Mouse (Mus musculus): ENCODE measurements around the gene Krtap28-13. TPM values are rescaled to one million over a fixed set of nuclear protein-coding genes. Genes with fewer than 3 reads are reported as not detected.

The Krtap28-13 gene
- total and polyA plus RNA-seq, 3 experiments = not detected

- no peak for DNase-seq
- TF ChIP-seq POLR2A (IDR thresholded peaks at IDR 0.05; ENCODE audit: insufficient read depth, low read depth, low read length) = no peak
- no peak for TF ChIP-seq EP300 (IDR thresholded peaks at IDR 0.05; ENCODE audit: insufficient read depth, low read depth, low read length)
- no peak for TF ChIP-seq CTCF (IDR thresholded peaks at IDR 0.05)
- peaks cover 3% of the 10 kb centered on the region; the same call in 1 of the 2 replicates for H3K4me1 ChIP-seq (ENCODE audit: control insufficient read depth, insufficient read depth, low read length)
- no peaks in the 10 kb centered on the region for H3K36me3 ChIP-seq (ENCODE audit: control insufficient read depth, insufficient read depth, low read length)
- H3K27ac ChIP-seq = no peak overlapping the region
- intact Hi-C loops (cut with DNase I) = no loop called here
- no peak overlapping the region for H3K4me3 ChIP-seq
- no peak overlapping the region for H3K9ac ChIP-seq (ENCODE audit: low read depth, low read length)
- 60% methylated on average over 1 of the region's 1 CpGs for WGBS
- no peaks in the 10 kb centered on the region for H3K79me2 ChIP-seq (replicated peaks; ENCODE audit: control insufficient read depth, insufficient read depth, low read length)
- H3K27me3 ChIP-seq (ENCODE audit: control insufficient read depth, insufficient read depth, low read length) = no peaks in the 10 kb centered on the region
These were observed 2.2 kb upstream of the Krtap28-13 start for GRCm38 (mm10) chr1:83058481-83058880.

DNA sequence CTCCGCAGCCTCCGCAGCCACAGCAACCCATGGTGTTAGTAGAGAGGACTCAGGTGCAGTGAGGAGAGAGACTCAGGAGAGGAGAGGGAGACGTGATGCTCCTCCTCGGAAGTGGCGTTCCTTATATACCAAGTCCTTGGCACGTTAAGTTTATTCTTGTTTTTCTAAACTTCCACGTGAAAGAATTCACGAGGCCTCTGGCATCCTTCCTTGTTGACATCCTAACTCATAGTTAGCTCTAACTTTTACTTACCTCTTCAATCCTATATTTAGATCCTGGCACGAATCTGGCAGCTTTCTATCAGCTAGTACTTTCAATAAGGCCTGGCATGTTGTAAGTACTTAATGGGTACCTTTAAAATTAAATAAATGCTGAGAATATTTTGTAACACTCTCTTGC, 1.5 kb upstream of the Krtap28-13 start, which contains the start of gene A030005K14Rik:
Gene A030005K14Rik, minus strand, starts transcription at position 101 of the 400 bp plus-strand sequence.
- H3K9ac ChIP-seq (ENCODE audit: low read depth, low read length) = no peak within 1 kb of the TSS

GRCm38 (mm10) chr1:83064851-83065250, 4.1 kb downstream of the Krtap28-13 start:
- Histone ChIP-seq H3K4me1 (ENCODE audit: control insufficient read depth, insufficient read depth, low read length) (peaks cover 3% of the 10 kb centered on the region; the same call in 1 of the 2 replicates), H3K36me3 (ENCODE audit: control insufficient read depth, insufficient read depth, low read length) (no peaks in the 10 kb centered on the region), H3K27ac (no peak overlapping the region), H3K9ac (ENCODE audit: low read depth, low read length) (no peak overlapping the region), H3K27me3 (ENCODE audit: control insufficient read depth, insufficient read depth, low read length) (no peaks in the 10 kb centered on the region), H3K79me2 (replicated peaks; ENCODE audit: control insufficient read depth, insufficient read depth, low read length) (no peaks in the 10 kb centered on the region), H3K4me3 (no peak overlapping the region)
- no peak for DNase-seq
- TF ChIP-seq EP300 (IDR thresholded peaks at IDR 0.05; ENCODE audit: insufficient read depth, low read depth, low read length) = no peak
- TF ChIP-seq CTCF (IDR thresholded peaks at IDR 0.05) = peak; percentile 79
- 18% methylated on average over 3 of the region's 3 CpGs for WGBS
- intact Hi-C loops (cut with DNase I) = loop anchor here (5.0 kb wide), 2 partner anchors 122 to 652 kb away; no protein-coding TSS in a partner anchor

More for the DNA sequence above, 1.5 kb upstream of the Krtap28-13 start, which contains the start of gene A030005K14Rik:
- no peak for DNase-seq
- H3K4me3 ChIP-seq = no peak within 1 kb of the TSS
- H3K4me1 ChIP-seq (ENCODE audit: control insufficient read depth, insufficient read depth, low read length) = peaks cover 3% of the 10 kb centered on the region; the same call in 1 of the 2 replicates
- TF ChIP-seq CTCF (IDR thresholded peaks at IDR 0.05) = no peak
- TF ChIP-seq POLR2A (IDR thresholded peaks at IDR 0.05; ENCODE audit: insufficient read depth, low read depth, low read length) = no peak
- no peak for TF ChIP-seq EP300 (IDR thresholded peaks at IDR 0.05; ENCODE audit: insufficient read depth, low read depth, low read length)
- no peaks in the 10 kb centered on the region for H3K36me3 ChIP-seq (ENCODE audit: control insufficient read depth, insufficient read depth, low read length)
- no peaks in the 10 kb centered on the region for H3K79me2 ChIP-seq (replicated peaks; ENCODE audit: control insufficient read depth, insufficient read depth, low read length)
- 65% methylated on average over 9 of the region's 9 CpGs for WGBS
- intact Hi-C loops (cut with DNase I) = no loop called here
- no peak within 1 kb of the TSS for H3K27ac ChIP-seq
- no peaks in the 10 kb centered on the region for H3K27me3 ChIP-seq (ENCODE audit: control insufficient read depth, insufficient read depth, low read length)

GRCm38 (mm10) chr1:83066577-83066976, 5.8 kb downstream of the Krtap28-13 start:
- no peak for DNase-seq
- 87% methylated on average over 4 of the region's 4 CpGs for WGBS
- Histone ChIP-seq H3K9ac (ENCODE audit: low read depth, low read length) (no peak overlapping the region), H3K4me1 (ENCODE audit: control insufficient read depth, insufficient read depth, low read length) (no peaks in the 10 kb centered on the region), H3K27me3 (ENCODE audit: control insufficient read depth, insufficient read depth, low read length) (no peaks in the 10 kb centered on the region), H3K4me3 (no peak overlapping the region), H3K27ac (no peak overlapping the region), H3K36me3 (ENCODE audit: control insufficient read depth, insufficient read depth, low read length) (no peaks in the 10 kb centered on the region), H3K79me2 (replicated peaks; ENCODE audit: control insufficient read depth, insufficient read depth, low read length) (no peaks in the 10 kb centered on the region)
- intact Hi-C loops (cut with DNase I) = no loop called here
- TF ChIP-seq POLR2A (IDR thresholded peaks at IDR 0.05; ENCODE audit: insufficient read depth, low read depth, low read length) (no peak), CTCF (IDR thresholded peaks at IDR 0.05) (no peak), EP300 (IDR thresholded peaks at IDR 0.05; ENCODE audit: insufficient read depth, low read depth, low read length) (no peak)

GRCm38 (mm10) chr1:83067205-83067604, 6.5 kb downstream of the Krtap28-13 start:
- WGBS = 88% methylated on average over 10 of the region's 10 CpGs
- Histone ChIP-seq H3K27me3 (ENCODE audit: control insufficient read depth, insufficient read depth, low read length) (no peaks in the 10 kb centered on the region), H3K27ac (no peak overlapping the region), H3K4me3 (no peak overlapping the region), H3K4me1 (ENCODE audit: control insufficient read depth, insufficient read depth, low read length) (no peaks in the 10 kb centered on the region), H3K36me3 (ENCODE audit: control insufficient read depth, insufficient read depth, low read length) (no peaks in the 10 kb centered on the region), H3K79me2 (replicated peaks; ENCODE audit: control insufficient read depth, insufficient read depth, low read length) (no peaks in the 10 kb centered on the region), H3K9ac (ENCODE audit: low read depth, low read length) (no peak overlapping the region)
- DNase-seq = no peak
- intact Hi-C loops (cut with DNase I) = no loop called here
- TF ChIP-seq POLR2A (IDR thresholded peaks at IDR 0.05; ENCODE audit: insufficient read depth, low read depth, low read length) = no peak
- TF ChIP-seq EP300 (IDR thresholded peaks at IDR 0.05; ENCODE audit: insufficient read depth, low read depth, low read length) = no peak
- no peak for TF ChIP-seq CTCF (IDR thresholded peaks at IDR 0.05)

DNA sequence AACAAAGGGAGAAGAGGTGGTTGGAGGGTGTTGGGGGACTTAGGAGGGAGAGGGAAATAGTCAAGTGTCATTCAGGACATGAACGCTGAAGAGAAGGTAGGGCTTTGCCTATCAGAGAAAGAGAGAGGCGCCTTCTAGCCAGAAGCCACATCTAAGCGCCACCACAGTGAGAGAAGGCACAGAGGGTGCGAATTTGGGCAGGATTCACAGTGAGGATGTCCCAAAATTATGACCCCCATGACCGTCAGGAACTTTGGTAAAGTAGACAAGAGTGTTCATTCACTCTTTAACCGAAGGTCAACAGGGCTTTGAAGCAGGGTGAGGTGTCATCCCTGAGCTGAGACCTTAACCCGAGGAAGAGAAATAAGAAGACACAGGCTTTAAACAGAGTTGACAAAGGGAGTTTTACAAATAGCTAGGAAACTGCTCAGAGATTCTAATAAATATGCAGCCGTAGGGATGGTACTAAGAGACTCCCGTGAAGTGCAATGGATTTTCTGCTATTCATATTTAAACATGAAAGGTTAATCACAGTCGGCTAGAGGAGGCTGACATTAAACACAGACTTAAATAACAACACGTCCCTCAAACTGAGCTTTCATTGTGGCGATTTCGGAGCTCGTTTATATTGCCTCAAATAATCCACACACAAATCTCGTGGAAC, 14.9 kb downstream of the Krtap28-13 start:
- no peak for TF ChIP-seq EP300 (IDR thresholded peaks at IDR 0.05; ENCODE audit: insufficient read depth, low read depth, low read length)
- no peak for TF ChIP-seq CTCF (IDR thresholded peaks at IDR 0.05)
- TF ChIP-seq POLR2A (IDR thresholded peaks at IDR 0.05; ENCODE audit: insufficient read depth, low read depth, low read length) = no peak
- 38% methylated on average over 15 of the region's 15 CpGs for WGBS
- Histone ChIP-seq H3K36me3 (ENCODE audit: control insufficient read depth, insufficient read depth, low read length) (no peaks in the 10 kb centered on the region), H3K4me1 (ENCODE audit: control insufficient read depth, insufficient read depth, low read length) (no peaks in the 10 kb centered on the region), H3K9ac (ENCODE audit: low read depth, low read length) (no peak overlapping the region), H3K27ac (no peak overlapping the region), H3K79me2 (replicated peaks; ENCODE audit: control insufficient read depth, insufficient read depth, low read length) (no peaks in the 10 kb centered on the region), H3K27me3 (ENCODE audit: control insufficient read depth, insufficient read depth, low read length) (no peaks in the 10 kb centered on the region), H3K4me3 (no peak overlapping the region)
- no peak for DNase-seq
- intact Hi-C loops (cut with DNase I) = loop anchor here (1.0 kb wide), 1 partner anchor 288 kb away; no protein-coding TSS in a partner anchor

All from heart, adult 2 months (tissue).